Mouse (Mus musculus) CH12F3 (cell line): Measurements from ENCODE around the gene Satb2.

ENCODE experiments used
- in situ Hi-C: fragments of 300-500 bp; cut with MboI; formaldehyde crosslinking; loops from 2 replicates; pipeline ENCODE4 v1.14.3; 2020; ENCODE audit warnings: low sequenced_read_pairs

The Satb2 gene

DNA sequence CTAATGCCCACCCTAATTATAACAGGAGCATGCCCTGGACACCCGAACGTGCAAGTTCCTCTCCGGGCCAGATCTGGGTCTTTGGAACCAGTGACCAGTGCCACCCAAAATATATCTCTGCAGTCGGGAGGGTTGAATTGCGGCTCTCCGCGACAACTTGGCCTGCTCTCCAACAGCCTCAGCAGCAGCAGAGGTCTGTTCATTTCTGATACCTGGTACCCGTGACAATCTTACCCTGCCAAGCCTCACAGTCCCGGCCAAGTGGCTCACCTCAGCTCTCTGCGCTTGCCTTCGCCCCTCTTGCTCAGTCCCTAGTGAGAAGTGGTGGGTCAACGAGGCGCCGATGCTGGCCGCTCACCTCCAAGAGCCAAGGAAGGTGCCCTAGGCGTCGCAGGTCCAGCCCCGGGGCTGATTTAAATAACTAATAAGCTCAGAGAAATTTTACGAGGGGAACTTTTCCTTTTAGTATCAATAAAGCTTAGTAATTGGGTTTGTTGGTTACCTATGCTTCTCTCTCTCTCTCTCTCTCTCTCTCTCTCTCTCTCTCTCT lies at the start of gene Satb2:
TSS of gene Satb2 (minus strand) at position 500 of the 550 bp plus-strand sequence.
- in situ Hi-C loops = loop anchor here (25.0 kb wide), 1 partner anchor 1091 kb away; no protein-coding TSS in a partner anchor

DNA sequence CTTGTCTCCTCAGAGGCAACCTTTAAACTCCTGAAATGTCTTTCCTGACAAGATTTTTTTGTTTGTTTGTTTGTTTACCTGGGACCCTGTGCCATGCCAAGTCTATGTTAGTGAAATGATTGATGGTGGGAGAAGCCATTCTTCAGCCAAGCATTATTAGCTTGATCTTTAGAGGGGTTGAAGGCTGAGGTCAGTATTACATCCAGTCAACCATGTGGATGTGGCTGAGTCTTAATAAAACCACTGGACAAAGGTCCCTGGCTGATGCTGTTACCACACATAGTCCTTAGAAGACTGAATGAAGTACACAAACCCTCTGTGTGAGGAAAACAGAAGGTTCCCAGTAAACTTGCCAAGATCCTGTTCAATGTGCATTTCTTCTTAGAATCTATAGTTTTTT lies 40.5 kb upstream of the Satb2 start:
- in situ Hi-C loops = no loop called here

DNA sequence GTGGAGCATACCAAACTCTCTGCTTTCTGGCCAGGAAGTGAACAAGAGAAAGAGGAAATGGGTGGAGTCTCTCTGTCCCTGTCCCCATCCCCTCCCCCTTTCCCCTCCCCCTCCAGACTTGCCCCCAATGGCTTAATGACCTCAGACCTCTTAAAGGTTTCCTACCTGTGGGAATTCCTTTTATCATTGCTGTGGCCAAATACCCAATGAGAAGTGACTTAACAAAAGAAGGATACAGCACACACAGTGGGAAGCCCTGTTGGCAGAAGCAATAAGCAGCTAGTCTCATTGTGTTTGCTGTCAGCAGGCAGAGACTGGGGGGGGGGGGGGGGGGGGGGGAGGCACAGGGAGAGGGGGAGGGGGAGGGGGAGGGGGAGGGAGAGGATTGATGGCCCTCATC lies 35.4 kb upstream of the Satb2 start:
- in situ Hi-C loops = no loop called here

GRCm38 (mm10) chr1:57009171-57009570 lies 30.7 kb upstream of the Satb2 start:
- in situ Hi-C loops = no loop called here

DNA sequence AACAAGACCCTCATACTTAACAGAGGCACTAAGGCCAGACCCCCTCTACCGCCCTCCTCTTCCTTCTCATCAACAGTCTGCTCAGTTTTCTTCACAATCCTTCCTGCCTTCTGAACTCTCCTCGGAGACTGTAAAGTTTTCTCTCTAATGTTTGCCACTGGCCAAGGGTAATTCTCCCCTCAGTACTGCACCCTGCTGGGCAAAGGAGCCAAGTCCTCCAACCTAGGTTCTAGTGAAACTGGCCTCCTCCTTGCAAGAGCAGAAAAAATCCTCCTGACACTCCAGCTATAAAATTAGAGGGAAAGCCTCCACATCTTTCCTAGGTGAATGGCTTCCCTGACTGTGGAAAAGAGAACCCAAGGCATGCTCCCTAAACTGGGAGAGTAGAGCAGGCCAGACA lies 16.6 kb upstream of the Satb2 start:
- in situ Hi-C loops = loop anchor here (25.0 kb wide), 1 partner anchor 1108 kb away; no protein-coding TSS in a partner anchor

- in situ Hi-C loops = loop anchor here (25.0 kb wide), 1 partner anchor 1105 kb away; no protein-coding TSS in a partner anchor
Observed at GRCm38 (mm10) chr1:56992310-56992709, 13.9 kb upstream of the Satb2 start.

GRCm38 (mm10) chr1:56991613-56992012 lies 13.2 kb upstream of the Satb2 start:
- in situ Hi-C loops = loop anchor here (25.0 kb wide), 1 partner anchor 1104 kb away; no protein-coding TSS in a partner anchor

GRCm38 (mm10) chr1:56984483-56984810 lies 6.0 kb upstream of the Satb2 start:
- in situ Hi-C loops = loop anchor here (25.0 kb wide), 1 partner anchor 1097 kb away; no protein-coding TSS in a partner anchor

GRCm38 (mm10) chr1:56983771-56984482 lies 5.5 kb upstream of the Satb2 start:
- in situ Hi-C loops = loop anchor here (25.0 kb wide), 1 partner anchor 1097 kb away; no protein-coding TSS in a partner anchor

DNA sequence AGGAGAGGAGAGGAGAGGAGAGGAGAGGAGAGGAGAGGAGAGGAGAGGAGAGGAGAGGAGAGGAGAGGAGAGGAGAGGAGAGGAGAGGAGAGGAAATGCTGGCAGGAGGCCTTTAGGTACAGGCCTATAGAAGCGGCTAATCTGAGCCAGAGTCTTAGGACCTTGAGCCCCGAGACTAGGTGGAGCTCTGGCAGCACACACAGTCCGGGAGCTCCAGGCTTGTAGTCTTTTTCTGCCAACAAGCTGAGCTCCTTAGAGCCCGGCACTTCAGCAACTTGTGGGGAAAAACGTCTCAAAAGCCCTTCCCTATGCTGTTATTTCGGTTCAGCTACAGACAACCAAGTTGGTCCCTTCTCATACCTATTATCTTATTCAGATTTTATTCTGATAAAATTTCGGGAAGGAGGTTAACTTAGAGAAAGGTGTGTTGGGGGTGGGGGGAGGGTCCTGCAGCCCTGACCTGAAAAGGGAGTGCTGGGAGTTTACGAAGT lies 4.7 kb upstream of the Satb2 start:
- in situ Hi-C loops = loop anchor here (25.0 kb wide), 1 partner anchor 1096 kb away; no protein-coding TSS in a partner anchor

- in situ Hi-C loops = loop anchor here (25.0 kb wide), 1 partner anchor 1095 kb away; no protein-coding TSS in a partner anchor
Observed at GRCm38 (mm10) chr1:56982631-56983030, 4.2 kb upstream of the Satb2 start.

- in situ Hi-C loops = loop anchor here (25.0 kb wide), 1 partner anchor 1095 kb away; no protein-coding TSS in a partner anchor
Observed at GRCm38 (mm10) chr1:56981947-56982555, 3.6 kb upstream of the Satb2 start.

GRCm38 (mm10) chr1:56981508-56981907 lies 3.1 kb upstream of the Satb2 start:
- in situ Hi-C loops = loop anchor here (25.0 kb wide), 1 partner anchor 1094 kb away; no protein-coding TSS in a partner anchor

GRCm38 (mm10) chr1:56980631-56981275 lies 2.3 kb upstream of the Satb2 start:
- in situ Hi-C loops = loop anchor here (25.0 kb wide), 1 partner anchor 1093 kb away; no protein-coding TSS in a partner anchor

DNA sequence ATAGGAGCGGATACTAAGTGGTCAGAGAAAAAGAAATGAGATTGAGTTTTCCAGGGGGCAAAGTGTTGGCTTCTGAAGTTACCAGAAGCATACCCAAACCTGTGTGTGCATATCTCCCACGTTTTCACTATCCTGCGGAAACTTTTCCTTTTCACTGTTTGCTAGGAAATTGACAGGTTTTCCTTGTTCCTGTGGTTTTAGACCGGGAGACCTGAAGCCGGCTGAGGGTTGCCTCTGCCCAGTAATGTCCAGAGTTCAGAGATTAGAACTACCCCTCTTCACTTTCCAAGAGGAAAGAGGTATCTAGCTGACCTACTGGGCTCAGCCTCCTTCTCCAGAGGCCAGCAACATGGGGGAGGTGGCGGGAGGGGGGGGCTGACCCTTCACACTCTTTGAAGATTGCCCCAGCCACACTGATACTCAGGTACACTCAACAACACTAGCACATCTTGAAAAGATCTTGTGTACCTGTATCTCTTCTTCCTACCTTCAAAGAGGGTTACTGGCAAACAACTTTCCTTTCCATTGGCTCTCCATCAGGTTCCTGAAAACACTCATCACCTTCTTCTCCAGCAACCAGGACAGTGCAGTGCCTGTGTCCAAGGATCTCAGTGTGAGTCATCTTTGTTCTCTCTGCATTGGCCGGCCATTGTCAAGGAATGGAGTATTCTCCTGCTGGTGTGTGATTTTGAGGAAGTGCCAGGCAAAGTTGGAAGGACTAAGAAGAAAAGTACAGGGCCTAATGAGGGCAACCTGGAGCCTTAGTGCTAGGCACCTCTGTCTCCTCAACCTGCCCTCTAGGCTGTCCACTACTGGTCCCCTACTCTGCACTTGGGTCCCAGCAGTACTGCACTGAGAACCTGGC lies 1.3 kb upstream of the Satb2 start:
- in situ Hi-C loops = loop anchor here (25.0 kb wide), 1 partner anchor 1092 kb away; no protein-coding TSS in a partner anchor

GRCm38 (mm10) chr1:56977201-56978100 lies 999 bp downstream of the Satb2 start:
- in situ Hi-C loops = loop anchor here (25.0 kb wide), 1 partner anchor 1090 kb away; no protein-coding TSS in a partner anchor

GRCm38 (mm10) chr1:56976825-56977104 lies 1.7 kb downstream of the Satb2 start:
- in situ Hi-C loops = loop anchor here (25.0 kb wide), 1 partner anchor 1089 kb away; no protein-coding TSS in a partner anchor

GRCm38 (mm10) chr1:56976044-56976824 lies 2.2 kb downstream of the Satb2 start:
- in situ Hi-C loops = loop anchor here (25.0 kb wide), 1 partner anchor 1089 kb away; no protein-coding TSS in a partner anchor
